Mouse (Mus musculus) C2C12 (cell line): ENCODE results near the gene Olfr1371.

Experiments used
- CEBPB ChIP-seq: IDR thresholded peaks from one replicate; pipeline ENCODE4 v1.6.1; 2011; ENCODE audit warnings: low read depth, mild to moderate bottlenecking, control low read depth, moderate library complexity
- CTCF ChIP-seq: IDR thresholded peaks from one replicate; pipeline ENCODE4 v1.5.1; 2011; ENCODE audit not compliant: control insufficient read depth, insufficient read depth, insufficient read length
- MAX ChIP-seq: IDR thresholded peaks from one replicate; pipeline ENCODE4 v1.6.1; 2011; ENCODE audit warnings: mild to moderate bottlenecking, control low read depth
- MYOD1 ChIP-seq: IDR thresholded peaks from one replicate; pipeline ENCODE4 v1.6.1; 2011; ENCODE audit warnings: low read depth; ENCODE audit not compliant: control insufficient read depth, insufficient read length
- MYOG ChIP-seq: IDR thresholded peaks from one replicate; pipeline ENCODE4 v1.6.1; 2011; ENCODE audit not compliant: control insufficient read depth, insufficient read length; ENCODE audit errors: extremely low read depth
- USF1 ChIP-seq: IDR thresholded peaks from one replicate; pipeline ENCODE4 v1.6.1; 2011; ENCODE audit warnings: low read depth, mild to moderate bottlenecking, control low read depth, moderate library complexity

GRCm38 (mm10) chr11:52262338-52262737 lies 48.6 kb upstream of the Olfr1371 start:
- TF ChIP-seq CTCF (no peak), MAX (no peak), CEBPB (no peak), MYOD1 (no peak), USF1 (no peak), MYOG (no peak)
